Mouse (Mus musculus) neutrophil, adult 5-6 weeks (primary cell): ENCODE measurements around the gene Agl. TPM values are rescaled to one million over a fixed set of nuclear protein-coding genes. Genes with fewer than 3 reads are reported as not detected.
"Not testable (repeated sequence)": the region's sequence is repeated elsewhere in the genome, so short reads cannot be mapped to it uniquely, and the experiment has no call there.

Experiments used
- ATAC-seq: fragments of 151-379, 151-347 bp; 2 replicates; pipeline ENCODE4 v1.8.0; 2017; ENCODE audit warnings: mild to moderate bottlenecking, moderate TSS enrichment; ENCODE audit not compliant: insufficient number of reproducible peaks, poor library complexity, low FRiP score, severe bottlenecking; ENCODE audit errors: extremely low read depth
- total RNA-seq: library from RNA; stranded (forward); fragments of 200-1000 nt; gene quantifications from 2 replicates; pipeline ENCODE4 v1.2.3, GENCODE M21; 2017

Agl gene
- total RNA-seq, 1 experiment from 2014 or later, result 17.3 TPM

- no peak for ATAC-seq
Measured at GRCm38 (mm10) chr3:116773836-116774235, 34.1 kb downstream of the Agl start.

- no peak for ATAC-seq
Measured at GRCm38 (mm10) chr3:116771597-116771996, 36.4 kb downstream of the Agl start.

- 0 out of 2 replicates have a peak, but pooled peaks have one; percentile 61 for ATAC-seq
Measured at GRCm38 (mm10) chr3:116766963-116767362, 41.0 kb downstream of the Agl start.

GRCm38 (mm10) chr3:116752818-116753217 lies 55.1 kb downstream of the Agl start:
- ATAC-seq, result no peak

- ATAC-seq, result peak; percentile 66; the same call in 1 of the 2 replicates
Measured at GRCm38 (mm10) chr3:116751191-116751860, 56.6 kb downstream of the Agl start.

GRCm38 (mm10) chr3:116748391-116749170 lies 59.4 kb downstream of the Agl start:
- ATAC-seq, result no peak

- not testable (repeated sequence) for ATAC-seq
Measured at GRCm38 (mm10) chr3:116747648-116748047, 60.3 kb downstream of the Agl start.

- ATAC-seq, result no peak
Measured at GRCm38 (mm10) chr3:116740963-116741362, 67.0 kb downstream of the Agl start.

GRCm38 (mm10) chr3:116740106-116740505 lies 67.9 kb downstream of the Agl start:
- ATAC-seq, result no peak

- ATAC-seq, result no peak
Measured at GRCm38 (mm10) chr3:116737326-116737731, 70.6 kb downstream of the Agl start.

GRCm38 (mm10) chr3:116729483-116730174 lies 78.3 kb downstream of the Agl start:
- no peak for ATAC-seq

- ATAC-seq, result no peak
Measured at GRCm38 (mm10) chr3:116726807-116727206, 81.2 kb downstream of the Agl start.

GRCm38 (mm10) chr3:116723496-116724481 lies 84.2 kb downstream of the Agl start:
- ATAC-seq, result no peak

GRCm38 (mm10) chr3:116722980-116723379 lies 85.0 kb downstream of the Agl start:
- ATAC-seq, result no peak

GRCm38 (mm10) chr3:116718951-116719350 lies 89.0 kb downstream of the Agl start:
- no peak for ATAC-seq

- no peak for ATAC-seq
Measured at GRCm38 (mm10) chr3:116713031-116713430, 94.9 kb downstream of the Agl start.

GRCm38 (mm10) chr3:116712436-116712881 lies 95.5 kb downstream of the Agl start, which contains the start of gene Slc35a3:
TSS of gene Slc35a3 (minus strand) at chr3:116712831.
- no peak for ATAC-seq

GRCm38 (mm10) chr3:116711624-116712435 lies 96.1 kb downstream of the Agl start:
- peak; percentile 75 for ATAC-seq
